16 mouse cellular contexts compared by ENCODE assay signal in the genomic region with DNA sequence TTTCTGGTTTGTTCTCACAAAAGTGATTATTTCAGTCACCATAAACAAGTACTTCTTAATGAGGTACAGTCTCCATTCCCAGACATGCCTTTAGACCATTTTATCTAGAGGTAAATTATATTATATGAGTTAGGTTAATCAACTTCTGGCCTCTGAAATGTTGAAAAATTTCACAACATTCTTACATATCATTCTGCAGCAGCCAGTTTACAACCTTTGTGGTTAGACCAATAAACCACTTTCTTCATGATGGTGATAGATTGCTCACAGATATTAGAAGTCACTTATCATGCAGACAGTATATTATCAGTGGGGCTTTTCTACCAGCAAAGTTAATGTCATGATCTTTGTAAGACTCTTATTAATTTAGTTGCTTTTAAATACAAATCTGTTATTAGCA.
"Had no signal": no experiment of that assay in that cellular context is flagged by ENCODE, and none has a peak within 500 bp of the region (broad histone marks: within the 10 kb centered on the region; RNA-seq: fewer than 3 reads in every experiment).

No protein-coding gene starts in this region.

- H3K4me2 ChIP-seq: neural tube, embryonic 13.5 days; neural tube, embryonic 15.5 days; stomach, embryonic 15.5 days had no signal

- H3K9me3 ChIP-seq: neural tube, embryonic 13.5 days; neural tube, embryonic 15.5 days; stomach, embryonic 15.5 days had no signal

- H3K27me3 ChIP-seq: neural tube, embryonic 13.5 days; neural tube, embryonic 15.5 days; stomach, embryonic 15.5 days had no signal

- H3K27ac ChIP-seq: neural tube, embryonic 13.5 days; neural tube, embryonic 15.5 days; stomach, embryonic 15.5 days; stomach, postnatal 0 days had no signal

- H3K36me3 ChIP-seq: neural tube, embryonic 13.5 days; neural tube, embryonic 15.5 days; stomach, embryonic 15.5 days had no signal

- H3K4me1 ChIP-seq: neural tube, embryonic 13.5 days; neural tube, embryonic 15.5 days; stomach, embryonic 15.5 days had no signal

- H3K4me3 ChIP-seq: neural tube, embryonic 13.5 days; neural tube, embryonic 15.5 days; stomach, embryonic 15.5 days had no signal

- DNase-seq: retina, postnatal 1 day; right cerebral cortex, adult 18-20 months; right cerebral cortex, postnatal 14 days; right cerebral cortex, postnatal 25 days; right cerebral cortex, postnatal 4 days; spleen, adult 18-20 months; thymus, adult 18-20 months; thymus, adult 2 months; thymus, postnatal 14 days; thymus, postnatal 25 days; thymus, postnatal 36 days; thymus, postnatal 4 days had no signal

- H3K9ac ChIP-seq: neural tube, embryonic 13.5 days; neural tube, embryonic 15.5 days; stomach, embryonic 15.5 days had no signal
